Mouse (Mus musculus) left cerebral cortex, postnatal 10 days (tissue): ENCODE measurements around the gene Ppargc1a. TPM values are rescaled to one million over a fixed set of nuclear protein-coding genes. Genes with fewer than 3 reads are reported as not detected.

Experiments
- DNase-seq, 2 experiments: peaks; one replicate each; pipeline ENCODE4 v3.0.0; 2021 to 2022; ENCODE audit warnings: low spot score in 2 of 2, mixed read lengths in 1 of 2; ENCODE audit errors: extremely low spot score in 1 of 2
- intact Hi-C: fragments of 180-260 bp; cut with DNase I; formaldehyde crosslinking; loops from one replicate; pipeline ENCODE4 v1.15.1; 2025
- total RNA-seq, 2 experiments: library from RNA; stranded (reverse); gene quantifications; 2 replicates each; pipeline ENCODE4 v1.2.3; 2021

Ppargc1a gene
- total RNA-seq, 2 experiments from 2014 or later: 43.4 to 47.3 TPM

DNA sequence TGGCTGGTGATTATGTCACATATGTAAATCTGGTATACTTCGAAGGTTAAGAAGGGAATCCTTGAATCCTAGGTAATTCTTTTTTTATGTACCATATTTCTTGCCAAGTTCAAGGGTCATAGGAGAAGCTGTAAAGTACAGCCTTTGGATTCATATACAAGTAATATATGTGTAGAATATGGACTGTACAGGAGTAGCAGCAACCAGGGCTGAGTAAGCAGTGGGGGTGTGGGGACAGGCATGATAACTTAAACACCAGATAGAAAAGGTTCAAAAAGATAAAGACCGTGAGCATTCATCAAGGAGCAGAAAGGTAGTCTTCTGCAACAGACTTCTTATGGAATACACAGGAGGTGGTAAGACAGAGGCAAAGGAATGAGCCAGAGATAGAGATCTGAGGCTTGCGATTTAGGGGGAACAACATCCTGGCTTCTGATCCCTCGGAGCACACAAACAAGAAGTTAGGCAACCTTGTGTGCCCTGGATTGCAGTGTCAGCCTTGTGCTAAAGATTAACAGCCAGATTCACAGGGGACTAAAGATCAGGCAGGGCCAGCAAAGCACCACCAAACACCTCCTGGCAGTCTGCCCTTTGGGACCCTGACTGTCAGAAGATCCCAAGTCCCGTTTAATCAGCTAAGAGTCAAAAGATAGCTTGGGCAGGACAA is 39.9 kb downstream of the Ppargc1a start:
- intact Hi-C loops: no loop called here
- no peak for DNase-seq

DNA sequence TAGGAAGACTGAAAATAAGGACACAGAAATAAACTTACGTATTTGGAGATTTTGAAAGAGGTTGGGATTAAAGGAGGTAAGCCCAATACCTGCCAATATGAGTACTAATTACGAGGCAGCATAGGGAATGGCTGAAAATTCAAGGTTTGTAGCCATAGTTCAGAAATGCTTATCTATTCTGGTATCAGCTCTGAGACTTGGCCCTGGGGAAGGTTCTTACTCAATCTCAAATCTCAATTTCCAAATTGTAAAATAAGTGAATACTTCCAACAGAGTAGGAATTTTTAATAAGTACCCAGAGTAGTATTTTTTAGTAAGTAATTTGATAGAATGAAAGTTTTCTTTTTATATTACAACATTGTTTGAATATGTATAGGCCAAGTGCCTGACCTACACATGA is 41.7 kb downstream of the Ppargc1a start:
- intact Hi-C loops: no loop called here
- DNase-seq: no peak

GRCm38 (mm10) chr5:51520807-51521206 is 46.7 kb downstream of the Ppargc1a start:
- intact Hi-C loops: no loop called here
- no peak for DNase-seq

DNA sequence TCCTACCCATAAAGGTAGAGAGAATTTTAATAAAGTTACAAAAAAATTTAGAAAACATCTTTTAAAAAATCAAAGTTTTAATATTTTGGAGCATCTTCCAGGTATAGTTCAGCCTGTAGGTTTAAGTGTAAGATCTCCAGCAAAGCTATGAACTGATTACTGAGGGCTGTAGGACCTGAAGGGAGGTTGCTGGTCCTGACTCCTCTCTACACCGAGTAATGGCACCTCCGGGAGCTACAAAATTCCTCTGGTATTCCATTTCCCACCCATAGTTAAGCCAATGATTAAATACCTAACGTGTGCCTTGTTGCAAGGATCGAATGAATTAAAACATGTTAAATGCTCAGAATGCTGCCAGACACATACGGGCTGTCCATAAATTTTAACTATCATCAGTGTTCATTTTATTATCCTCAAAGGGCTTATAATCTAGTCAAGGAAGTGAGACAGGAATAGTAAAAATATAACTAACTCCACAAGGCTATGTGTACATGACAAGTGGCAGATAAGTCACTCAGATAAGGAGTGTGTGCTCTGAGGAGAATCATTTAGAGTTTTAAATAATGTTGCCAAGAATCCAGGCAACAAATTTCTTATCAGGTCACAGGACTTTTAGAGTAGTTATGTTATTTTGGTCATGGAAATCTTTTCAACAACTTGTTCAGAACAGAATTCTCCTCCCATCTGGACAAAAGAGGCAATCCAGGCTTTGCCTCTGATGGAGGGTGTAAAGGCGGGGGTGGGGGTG is 49.9 kb downstream of the Ppargc1a start:
- intact Hi-C loops: no loop called here

DNA sequence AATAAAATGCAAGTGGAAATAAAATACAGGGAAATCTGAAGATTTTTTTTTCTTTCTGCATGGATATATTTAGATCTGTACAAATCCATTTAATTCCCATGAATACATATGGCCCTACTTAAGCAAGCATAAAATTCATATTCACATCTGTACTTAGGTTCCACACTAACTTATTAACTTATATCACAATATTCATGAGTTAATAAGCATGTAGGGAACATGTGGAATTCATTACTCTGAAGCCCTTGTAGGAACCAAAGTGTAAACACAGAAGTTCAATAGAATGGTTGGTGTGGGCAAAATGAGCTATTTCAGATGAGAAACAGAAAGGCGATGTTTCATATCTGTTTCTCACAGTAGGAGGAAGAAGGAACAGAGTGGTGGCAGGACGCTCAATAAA is 62.9 kb downstream of the Ppargc1a start:
- intact Hi-C loops: no loop called here
- no peak for DNase-seq

More for the DNA sequence above, 49.9 kb downstream of the Ppargc1a start:
- DNase-seq: no peak

DNA sequence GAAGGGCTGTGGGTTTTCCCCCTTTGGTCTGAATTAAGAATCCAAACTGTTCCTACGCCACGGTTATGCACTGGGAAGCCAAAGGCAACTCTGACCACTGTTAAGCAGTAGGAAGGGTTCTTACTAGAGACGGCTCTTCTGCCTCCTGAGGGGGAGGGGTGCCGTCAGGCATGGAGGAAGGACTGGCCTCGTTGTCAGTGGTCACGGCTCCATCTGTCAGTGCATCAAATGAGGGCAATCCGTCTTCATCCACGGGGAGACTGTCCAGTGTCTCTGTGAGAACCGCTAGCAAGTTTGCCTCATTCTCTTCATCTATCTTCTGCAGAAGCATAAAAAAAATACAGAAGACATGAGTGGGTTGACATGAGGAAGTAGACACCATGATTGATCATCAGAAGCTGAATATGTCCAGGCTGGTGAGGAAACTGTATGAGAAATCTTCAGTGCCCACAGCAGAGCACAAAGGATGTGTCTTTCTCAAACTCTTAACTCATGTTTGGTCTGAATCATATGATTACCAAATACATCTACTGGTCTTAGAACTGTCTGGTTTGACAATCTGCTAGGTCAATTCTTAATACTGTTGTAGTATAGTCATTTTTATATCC is 69.5 kb downstream of the Ppargc1a start:
- DNase-seq: no peak
- intact Hi-C loops: no loop called here

- no peak for DNase-seq
- intact Hi-C loops: no loop called here
Measured at GRCm38 (mm10) chr5:51495446-51495845, 72.1 kb downstream of the Ppargc1a start.

DNA sequence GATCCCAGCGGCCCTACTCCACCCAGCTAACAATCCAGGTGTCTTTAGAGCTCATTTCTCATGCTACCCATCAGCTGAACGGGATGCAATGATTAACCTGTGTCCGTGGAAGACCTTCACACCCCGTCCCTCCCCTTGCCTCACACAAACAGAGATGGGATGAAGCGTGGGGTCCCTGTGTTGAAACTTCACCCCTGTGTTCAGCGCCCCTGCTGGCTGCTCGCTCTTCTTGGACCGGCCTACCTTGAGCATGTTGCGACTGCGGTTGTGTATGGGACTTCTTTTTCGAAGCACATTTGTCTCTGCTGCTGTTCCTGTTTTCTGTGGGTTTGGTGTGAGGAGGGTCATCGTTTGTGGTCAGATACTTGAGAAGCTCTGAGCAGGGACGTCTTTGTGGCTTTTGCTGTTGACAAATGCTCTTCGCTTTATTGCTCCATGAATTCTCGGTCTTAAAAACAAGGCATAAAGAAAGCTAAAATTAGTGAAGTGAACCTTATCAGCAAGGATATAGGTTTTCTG is 73.1 kb downstream of the Ppargc1a start:
- DNase-seq: no peak
- intact Hi-C loops: no loop called here

DNA sequence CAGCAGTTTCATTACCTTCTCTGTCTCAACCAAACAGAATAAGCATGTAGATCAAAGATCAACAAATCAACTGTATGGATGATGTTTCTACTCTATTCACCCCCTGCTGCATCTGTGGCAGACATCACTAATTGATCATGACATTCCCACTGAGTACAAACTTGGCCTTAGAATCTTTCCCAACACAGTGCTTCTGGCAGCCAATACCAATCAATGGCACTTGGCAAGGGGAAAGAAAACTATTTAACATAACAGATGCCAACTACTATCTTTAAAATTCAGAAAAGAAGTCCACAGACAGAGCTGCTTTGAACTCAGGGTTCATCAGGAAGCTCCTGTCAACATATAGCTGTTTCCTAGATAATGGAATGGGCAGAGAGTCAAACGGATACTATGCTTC is 83.8 kb downstream of the Ppargc1a start:
- intact Hi-C loops: no loop called here
- no peak for DNase-seq

- no peak for DNase-seq
- intact Hi-C loops: no loop called here
Measured at GRCm38 (mm10) chr5:51479859-51480258, 87.7 kb downstream of the Ppargc1a start.

- intact Hi-C loops: no loop called here
Measured at GRCm38 (mm10) chr5:51479456-51479855, 88.1 kb downstream of the Ppargc1a start.

GRCm38 (mm10) chr5:51478319-51478994 is 89.1 kb downstream of the Ppargc1a start:
- intact Hi-C loops: no loop called here
- no peak for DNase-seq

More at GRCm38 (mm10) chr5:51479456-51479855, 88.1 kb downstream of the Ppargc1a start:
- DNase-seq: no peak

- no peak for DNase-seq
- intact Hi-C loops: no loop called here
Measured at GRCm38 (mm10) chr5:51477140-51477539, 90.4 kb downstream of the Ppargc1a start.

- DNase-seq: no peak
- intact Hi-C loops: no loop called here
Measured at GRCm38 (mm10) chr5:51475034-51475541, 92.4 kb downstream of the Ppargc1a start.

GRCm38 (mm10) chr5:51471614-51472013 is 95.9 kb downstream of the Ppargc1a start:
- intact Hi-C loops: no loop called here
- DNase-seq: no peak

- no peak for DNase-seq
- intact Hi-C loops: no loop called here
Measured at GRCm38 (mm10) chr5:51466036-51466435, 101.5 kb downstream of the Ppargc1a start.

GRCm38 (mm10) chr5:51452033-51452432 is 115.5 kb downstream of the Ppargc1a start:
- intact Hi-C loops: no loop called here
- DNase-seq: no peak

GRCm38 (mm10) chr5:51447631-51448030 is 119.9 kb downstream of the Ppargc1a start:
- intact Hi-C loops: no loop called here
- DNase-seq: no peak
